In the genomic region with DNA sequence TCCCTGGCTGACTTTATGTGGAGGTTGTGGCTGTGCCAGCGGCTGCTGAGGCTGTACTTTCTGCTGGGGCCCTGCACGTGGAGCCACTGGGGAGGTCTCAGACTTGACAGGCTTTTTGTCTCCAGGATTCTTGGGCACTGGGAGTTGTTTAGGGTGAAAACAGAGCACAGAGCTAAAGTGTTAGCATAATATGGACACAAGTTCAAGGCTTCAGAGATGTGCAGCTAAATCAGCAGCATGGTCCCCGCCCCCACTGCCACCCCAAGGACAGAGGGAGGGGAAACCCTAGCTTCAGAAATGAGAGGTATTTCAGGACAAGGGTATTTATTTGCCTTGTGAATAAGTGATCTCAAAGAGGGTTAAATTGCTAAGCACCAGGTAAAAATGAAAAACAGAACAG, we compare ENCODE assay signal across 25 mouse cellular contexts.
"Had no signal": no experiment of that assay in that cellular context is flagged by ENCODE, and none has a peak within 500 bp of the region (broad histone marks: within the 10 kb centered on the region; RNA-seq: fewer than 3 reads in every experiment).

No protein-coding gene starts in this region.

- H3K9me3 ChIP-seq: heart, embryonic 10.5 days; heart, embryonic 13.5 days; heart, embryonic 15.5 days; hindbrain, embryonic 13.5 days; hindbrain, embryonic 15.5 days; kidney, embryonic 15.5 days; limb, embryonic 13.5 days; limb, embryonic 15.5 days; liver, embryonic 12.5 days had no signal

- DNase-seq: gastrocnemius, postnatal 14 days; gastrocnemius, postnatal 36 days; heart, adult 18-20 months; heart, postnatal 14 days; heart, postnatal 36 days; kidney, adult 11 months; kidney, adult 2 months; kidney, adult 9 months; kidney, postnatal 14 days; kidney, postnatal 36 days; layer of hippocampus, adult 9-11 months; layer of hippocampus, postnatal 36 days; left cerebral cortex, postnatal 4 days had no signal

- H3K4me1 ChIP-seq: heart, embryonic 10.5 days; heart, embryonic 15.5 days; hindbrain, embryonic 13.5 days; hindbrain, embryonic 15.5 days; kidney, embryonic 15.5 days; limb, embryonic 13.5 days; limb, embryonic 15.5 days had no signal

- H3K4me2 ChIP-seq: heart, embryonic 13.5 days; heart, embryonic 15.5 days; hindbrain, embryonic 13.5 days; hindbrain, embryonic 15.5 days; kidney, embryonic 15.5 days; limb, embryonic 13.5 days; limb, embryonic 15.5 days; liver, embryonic 12.5 days had no signal

- H3K9ac ChIP-seq: heart, embryonic 13.5 days; heart, embryonic 15.5 days; hindbrain, embryonic 13.5 days; hindbrain, embryonic 15.5 days; kidney, embryonic 15.5 days; limb, embryonic 13.5 days; limb, embryonic 15.5 days; liver, embryonic 12.5 days had no signal

- H3K27me3 ChIP-seq: heart, embryonic 13.5 days; heart, embryonic 15.5 days; hindbrain, embryonic 13.5 days; hindbrain, embryonic 15.5 days; kidney, embryonic 15.5 days; limb, embryonic 13.5 days; limb, embryonic 15.5 days; liver, embryonic 12.5 days had no signal

- ATAC-seq: hindbrain, postnatal 0 days; intestine, embryonic 16.5 days; liver, embryonic 12.5 days had no signal

- H3K4me3 ChIP-seq: heart, embryonic 10.5 days; heart, embryonic 13.5 days; heart, embryonic 15.5 days; hindbrain, embryonic 13.5 days; hindbrain, embryonic 15.5 days; kidney, embryonic 15.5 days; limb, embryonic 13.5 days; limb, embryonic 15.5 days; liver, embryonic 12.5 days had no signal

- H3K27ac ChIP-seq: heart, embryonic 10.5 days; heart, embryonic 13.5 days; heart, embryonic 15.5 days; hindbrain, embryonic 13.5 days; hindbrain, embryonic 15.5 days; hindbrain, postnatal 0 days; kidney, embryonic 15.5 days; kidney, postnatal 0 days; limb, embryonic 13.5 days; limb, embryonic 15.5 days; liver, embryonic 12.5 days had no signal
